Mouse (Mus musculus) monocyte, adult 5-6 weeks (primary cell): ENCODE data around the gene Adamts2. TPM values are rescaled to one million over a fixed set of nuclear protein-coding genes. Genes with fewer than 3 reads are reported as not detected.

Experiments used
- ATAC-seq: fragments of 153-309, 156-312 bp; replicated peaks from 2 replicates; pipeline ENCODE4 v1.8.0; 2017; ENCODE audit warnings: mild to moderate bottlenecking; ENCODE audit not compliant: low TSS enrichment, insufficient number of reproducible peaks, severe bottlenecking, poor library complexity, low FRiP score
- total RNA-seq: library from RNA; stranded (forward); fragments of 200-1000, 200-491, 200-594 nt; gene quantifications from 3 replicates; pipeline ENCODE4 v1.2.3, GENCODE M21; 2017

Adamts2 gene
- total RNA-seq, 1 experiment from 2014 or later = not detected

- 0 out of 2 replicates have a peak, but pooled peaks have one; percentile 41 for ATAC-seq
These were observed 167.3 kb downstream of the Adamts2 start for GRCm38 (mm10) chr11:50768995-50769749.

DNA sequence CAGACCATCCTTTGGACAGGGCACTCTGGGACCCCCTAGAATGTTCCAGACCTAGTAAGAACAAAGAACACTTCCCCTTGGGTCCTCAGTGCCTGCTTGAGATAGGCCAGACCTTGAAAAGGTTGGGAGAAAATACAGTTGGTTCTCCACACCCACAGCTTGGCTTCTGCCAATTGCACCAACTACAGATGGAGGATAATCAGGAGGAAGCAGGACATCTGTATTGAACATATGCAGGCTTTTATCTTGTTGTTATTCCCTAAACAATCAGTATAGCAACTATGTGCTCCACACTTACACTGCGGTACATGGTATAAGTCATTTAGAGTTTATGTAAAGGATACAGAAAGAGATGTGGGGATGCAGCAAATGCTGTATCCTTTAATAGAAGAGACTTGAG is 169.1 kb downstream of the Adamts2 start:
- ATAC-seq = no peak

GRCm38 (mm10) chr11:50797674-50798073 is 195.8 kb downstream of the Adamts2 start:
- no peak for ATAC-seq

DNA sequence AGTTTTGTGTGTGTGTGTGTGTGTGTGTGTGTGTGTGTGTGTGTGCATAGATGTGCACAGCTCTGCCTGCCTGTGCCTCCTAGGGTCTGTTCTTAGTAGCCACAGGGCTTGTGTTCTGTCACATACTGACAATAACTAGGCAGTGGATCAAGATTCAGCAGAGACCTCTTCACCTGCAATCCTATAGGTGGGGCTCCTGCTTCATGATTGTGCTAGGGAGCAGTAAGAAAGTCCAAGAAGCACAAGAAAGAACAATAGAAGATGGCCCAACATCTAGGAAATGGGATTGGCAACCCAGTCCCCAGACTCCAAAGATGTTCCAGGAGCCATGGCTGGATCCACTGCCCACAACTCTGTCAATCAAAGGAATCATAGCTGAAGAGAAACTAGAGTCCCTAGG is 197.0 kb downstream of the Adamts2 start:
- no peak for ATAC-seq

DNA sequence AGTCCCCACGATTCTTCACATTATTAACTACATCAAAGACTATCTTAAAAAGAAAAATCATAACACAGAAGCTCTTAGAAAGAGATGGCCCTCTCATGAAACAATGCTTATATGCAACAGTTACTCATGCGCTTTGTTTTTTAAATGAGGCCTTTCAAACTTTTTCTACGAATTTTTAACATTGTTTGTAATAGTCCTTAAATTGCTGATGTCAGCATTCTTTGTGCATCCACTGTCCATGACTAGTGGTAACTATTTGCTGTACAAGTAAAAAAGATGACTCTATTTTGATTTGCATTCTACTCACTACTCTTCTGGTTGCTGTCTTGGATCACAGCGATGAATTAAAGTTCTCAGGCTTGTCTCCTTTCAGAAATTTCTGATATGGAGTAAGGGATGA is 212.3 kb downstream of the Adamts2 start:
- ATAC-seq = no peak

- no peak for ATAC-seq
These were observed 224.3 kb downstream of the Adamts2 start for GRCm38 (mm10) chr11:50826214-50826613.

DNA sequence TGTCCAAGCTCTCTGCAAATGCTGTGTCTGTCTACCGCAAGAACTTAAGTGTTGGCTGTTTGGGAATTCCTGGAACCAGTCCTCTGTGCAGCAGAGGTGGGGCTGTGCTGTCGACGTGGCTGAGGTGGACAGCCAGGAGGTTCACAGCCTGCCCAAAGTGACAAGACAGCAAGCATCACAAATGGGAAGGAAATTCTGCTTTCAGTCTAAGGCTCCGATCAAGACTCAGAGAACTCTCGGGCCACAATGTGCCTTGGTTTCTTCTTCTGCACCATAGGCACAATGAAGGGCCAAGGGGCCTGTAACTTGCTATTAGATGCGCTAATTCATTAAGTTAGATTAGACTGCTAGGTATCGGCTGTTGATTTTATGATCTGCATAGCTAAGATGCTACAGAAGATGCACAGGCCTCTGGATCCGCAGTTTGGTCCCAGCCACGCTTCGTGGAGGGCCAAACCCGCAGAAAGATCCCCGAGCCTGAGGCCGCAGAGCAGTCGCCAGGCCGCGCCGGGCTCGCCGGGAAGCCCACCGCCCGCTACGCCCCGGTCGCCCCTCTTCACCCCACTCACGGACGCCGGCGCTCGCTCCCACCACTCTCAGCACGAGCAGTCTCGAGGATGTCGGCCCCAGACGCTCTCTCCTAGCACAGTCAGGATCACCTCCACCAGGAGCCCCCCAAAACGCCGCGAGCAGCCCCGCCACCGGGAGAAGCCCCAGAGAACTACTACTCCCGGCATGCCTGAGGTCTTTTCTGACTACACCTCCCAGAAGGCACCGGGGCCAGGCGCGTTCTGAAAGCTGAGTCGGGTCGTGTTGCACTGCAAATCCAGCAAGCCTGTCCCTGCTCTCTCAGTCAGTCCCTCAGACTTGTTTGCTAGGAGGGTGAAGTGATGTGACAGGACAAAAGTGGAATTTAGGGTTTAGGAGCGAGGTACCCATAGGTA is 225.4 kb downstream of the Adamts2 start, which contains the start of gene Zfp354c:
Gene Zfp354c (minus strand): TSS at position 715 of the 944 bp plus-strand sequence.
- ATAC-seq = peak; percentile 90

- no peak for ATAC-seq
These were observed 233.8 kb downstream of the Adamts2 start for GRCm38 (mm10) chr11:50835727-50836126.

- ATAC-seq = no peak; the same call in 1 of the 2 replicates
These were observed 239.3 kb downstream of the Adamts2 start, which contains the start of gene Zfp879 for GRCm38 (mm10) chr11:50841023-50841735. Gene Zfp879, minus strand, starts transcription at chr11:50841552.

DNA sequence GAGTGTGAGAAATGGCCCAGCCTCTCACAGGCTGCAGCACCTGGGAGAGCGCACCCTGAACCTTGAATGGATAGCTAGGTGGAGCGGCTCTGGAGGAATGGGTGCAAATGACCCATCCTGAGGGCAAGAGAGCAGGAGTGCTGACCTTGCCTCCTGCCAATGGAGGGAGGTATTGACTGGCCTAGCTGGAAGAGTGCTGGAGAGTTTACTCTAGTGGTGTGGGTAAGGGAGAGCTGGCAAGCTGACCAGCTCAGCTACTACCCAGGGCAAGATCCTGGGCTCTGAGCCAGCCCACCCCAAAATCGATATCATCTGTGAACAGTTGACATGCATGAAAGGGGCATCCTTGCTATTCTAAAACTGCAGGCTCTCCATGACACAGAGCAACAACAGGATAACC is 244.1 kb downstream of the Adamts2 start:
- no peak for ATAC-seq

DNA sequence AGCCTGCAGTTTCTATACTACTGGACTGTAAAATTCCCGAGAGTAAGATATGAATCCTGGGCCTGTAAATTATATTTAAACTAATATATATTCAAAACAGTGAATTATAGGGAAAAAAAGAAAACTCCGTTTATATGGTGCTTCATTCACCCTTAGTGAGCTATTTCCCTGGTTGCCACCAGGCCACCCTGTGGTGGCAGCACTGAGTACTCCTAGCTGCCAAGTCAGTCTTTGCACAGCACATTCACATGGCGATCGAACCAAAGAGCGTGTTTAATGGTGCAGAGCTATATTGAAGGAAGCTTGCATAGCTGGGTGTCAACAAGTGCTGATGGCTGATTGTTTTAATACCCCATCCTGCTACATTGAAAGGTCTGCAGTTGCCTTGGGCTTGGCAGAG is 245.2 kb downstream of the Adamts2 start:
- ATAC-seq = no peak

DNA sequence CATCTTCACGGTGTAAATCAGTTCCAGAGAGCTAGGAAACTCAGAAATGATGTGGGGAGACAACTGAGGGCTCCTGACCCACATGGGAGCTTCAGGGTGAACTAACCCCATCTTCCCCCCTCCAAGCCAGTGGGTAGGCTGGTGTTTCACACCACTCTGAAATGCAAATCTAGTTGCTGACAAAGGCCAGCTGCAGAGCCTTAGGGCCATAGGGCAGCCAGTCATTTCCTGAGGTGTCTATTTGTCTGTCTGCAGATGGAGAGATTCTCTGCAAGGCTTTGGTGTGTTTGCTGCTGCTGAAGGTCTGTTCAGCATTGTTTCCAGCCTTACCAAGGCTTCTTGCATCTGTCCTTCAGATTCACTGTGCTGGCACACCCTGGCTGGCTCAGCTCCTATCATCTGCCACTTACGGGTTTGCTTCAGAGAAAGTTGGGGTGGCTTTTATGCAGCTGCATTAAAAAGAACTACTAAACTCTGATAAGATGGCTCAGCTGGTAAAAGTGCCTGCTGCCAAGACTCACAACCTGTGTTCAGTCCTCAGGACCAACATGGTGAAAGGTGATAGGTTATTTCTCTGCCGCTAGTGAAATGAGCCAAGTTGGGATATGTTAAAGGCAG is 246.7 kb downstream of the Adamts2 start:
- ATAC-seq = no peak

GRCm38 (mm10) chr11:50849310-50849709 is 247.4 kb downstream of the Adamts2 start:
- no peak for ATAC-seq

GRCm38 (mm10) chr11:50850177-50850735 is 248.4 kb downstream of the Adamts2 start, which contains the start of gene Grm6:
Gene Grm6, plus strand, starts transcription at chr11:50850685.
- no peak; the same call in 1 of the 2 replicates for ATAC-seq

GRCm38 (mm10) chr11:50850989-50851601 is 249.2 kb downstream of the Adamts2 start:
- ATAC-seq = no peak
